Mouse (Mus musculus): ENCODE results near the gene Foxred1. TPM values are rescaled to one million over a fixed set of nuclear protein-coding genes. Genes with fewer than 3 reads are reported as not detected.

Gene Foxred1
- 29.9 and 31.5 TPM in 2 replicates for polyA plus RNA-seq (2014; fragmentation: Nextera tagmentation; extraction: Ambion mirVana)

DNA sequence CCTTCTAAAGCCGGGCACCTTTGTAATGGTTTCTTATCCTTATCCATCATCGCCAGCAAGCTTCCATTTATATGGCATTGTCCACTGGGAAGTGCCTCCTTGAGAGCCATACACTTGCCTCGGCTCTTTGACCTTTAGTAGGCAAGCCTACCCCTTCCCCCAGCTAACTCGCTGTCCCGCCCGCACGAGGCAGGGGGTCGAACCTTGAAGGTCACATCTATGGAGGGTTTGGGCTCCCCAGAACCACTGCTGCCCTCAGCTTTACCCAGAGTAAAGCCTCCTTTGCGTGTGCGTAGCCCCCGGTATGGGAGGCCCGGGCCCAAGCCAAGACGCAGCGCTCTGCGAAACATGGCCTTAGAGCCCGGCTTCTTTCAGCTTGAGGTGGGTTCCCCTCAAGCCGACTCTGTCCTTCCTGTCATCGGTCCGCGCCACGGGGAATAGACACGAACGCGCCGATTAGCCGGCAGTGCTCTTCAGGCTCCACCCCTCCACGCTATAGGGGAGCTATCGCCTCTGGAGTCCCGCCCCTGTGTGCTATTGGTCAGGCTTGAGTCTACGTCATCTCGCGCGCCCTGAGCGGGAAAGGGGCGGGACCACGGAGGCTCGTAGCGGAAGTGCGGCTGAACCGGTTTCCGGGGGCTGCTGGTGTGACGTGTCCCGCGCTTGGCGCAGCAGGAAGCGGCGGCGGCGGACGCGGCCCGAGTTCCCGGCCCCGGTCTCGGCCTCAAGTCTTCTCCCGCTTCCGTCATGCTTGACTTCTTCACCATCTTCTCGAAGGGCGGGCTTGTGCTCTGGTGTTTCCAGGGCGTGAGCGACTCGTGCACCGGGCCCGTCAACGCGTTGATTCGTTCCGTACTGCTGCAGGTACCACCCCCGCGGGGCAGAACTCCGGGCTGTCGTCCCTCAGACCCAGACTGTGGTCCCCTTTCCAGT lies at the start of gene Foxred1:
TSS of gene Foxred1 (minus strand) at position 514 of the 933 bp plus-strand sequence.
- WGBS: 1% methylated on average over 68 of the region's 72 CpGs
- DNase-seq (ENCODE audit: low spot score, missing footprints) (peak; percentile 100), ATAC-seq (ENCODE audit: low FRiP score) (peak; percentile 100)
- Histone ChIP-seq H3K4me2 (peak within 1 kb of the TSS; percentile 95), H3K27ac (ENCODE audit: low read depth, low read length) (peak within 1 kb of the TSS; percentile 59), H3K9ac (ENCODE audit: low read length) (peak within 1 kb of the TSS; percentile 75), H3K9me3 (ENCODE audit: control insufficient read depth, low read length) (no peaks in the 10 kb centered on the region), H3K4me3 (ENCODE audit: low read depth, low read length) (peak within 1 kb of the TSS; percentile 86), H3K27me3 (ENCODE audit: control insufficient read depth, insufficient read depth, low read length) (no peaks in the 10 kb centered on the region), H3K36me3 (ENCODE audit: control insufficient read depth, insufficient read depth, low read length) (peaks cover 30% of the 10 kb centered on the region), H3K4me1 (ENCODE audit: control insufficient read depth, insufficient read depth, low read length) (peaks cover 11% of the 10 kb centered on the region)

- Histone ChIP-seq H3K9me3 (ENCODE audit: control insufficient read depth, low read length) (no peaks in the 10 kb centered on the region), H3K4me2 (no peak overlapping the region), H3K27me3 (ENCODE audit: control insufficient read depth, insufficient read depth, low read length) (no peaks in the 10 kb centered on the region), H3K4me3 (ENCODE audit: low read depth, low read length) (no peak overlapping the region), H3K9ac (ENCODE audit: low read length) (no peak overlapping the region), H3K4me1 (ENCODE audit: control insufficient read depth, insufficient read depth, low read length) (no peaks in the 10 kb centered on the region), H3K36me3 (ENCODE audit: control insufficient read depth, insufficient read depth, low read length) (no peaks in the 10 kb centered on the region; the same call in 1 of the 2 replicates), H3K27ac (ENCODE audit: low read depth, low read length) (no peak overlapping the region)
- WGBS: 97% methylated on average over 7 of the region's 7 CpGs
- DNase-seq (ENCODE audit: low spot score, missing footprints) (peak; percentile 8), ATAC-seq (ENCODE audit: low FRiP score) (no peak)
These were observed 46.5 kb upstream of the Foxred1 start for GRCm38 (mm10) chr9:35257365-35257764.

DNA sequence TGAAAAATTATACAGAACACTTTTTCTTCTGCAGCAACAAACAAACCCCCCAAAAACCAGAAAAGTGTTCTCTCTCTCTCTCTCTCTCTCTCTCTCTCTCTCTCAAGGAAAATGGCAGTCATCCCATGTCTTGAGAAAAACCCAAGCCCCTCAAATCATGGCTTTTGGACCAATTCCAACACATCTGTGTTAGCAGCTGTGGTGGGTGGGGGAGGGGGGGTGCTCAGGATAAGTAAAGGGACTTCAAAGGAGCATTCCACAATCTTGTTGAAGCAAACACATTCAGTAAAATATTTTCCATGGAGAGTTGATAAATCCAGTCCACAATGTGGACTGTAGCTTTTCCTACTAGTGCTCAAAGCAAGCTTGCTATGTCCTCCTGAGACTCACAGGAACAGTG lies 38.6 kb upstream of the Foxred1 start:
- DNase-seq (ENCODE audit: low spot score, missing footprints) (no peak), ATAC-seq (ENCODE audit: low FRiP score) (no peak)
- Histone ChIP-seq H3K4me1 (ENCODE audit: control insufficient read depth, insufficient read depth, low read length) (no peaks in the 10 kb centered on the region), H3K4me2 (no peak overlapping the region), H3K9ac (ENCODE audit: low read length) (no peak overlapping the region), H3K36me3 (ENCODE audit: control insufficient read depth, insufficient read depth, low read length) (no peaks in the 10 kb centered on the region), H3K27ac (ENCODE audit: low read depth, low read length) (no peak overlapping the region), H3K9me3 (ENCODE audit: control insufficient read depth, low read length) (no peaks in the 10 kb centered on the region), H3K27me3 (ENCODE audit: control insufficient read depth, insufficient read depth, low read length) (no peaks in the 10 kb centered on the region), H3K4me3 (ENCODE audit: low read depth, low read length) (no peak overlapping the region)

DNA sequence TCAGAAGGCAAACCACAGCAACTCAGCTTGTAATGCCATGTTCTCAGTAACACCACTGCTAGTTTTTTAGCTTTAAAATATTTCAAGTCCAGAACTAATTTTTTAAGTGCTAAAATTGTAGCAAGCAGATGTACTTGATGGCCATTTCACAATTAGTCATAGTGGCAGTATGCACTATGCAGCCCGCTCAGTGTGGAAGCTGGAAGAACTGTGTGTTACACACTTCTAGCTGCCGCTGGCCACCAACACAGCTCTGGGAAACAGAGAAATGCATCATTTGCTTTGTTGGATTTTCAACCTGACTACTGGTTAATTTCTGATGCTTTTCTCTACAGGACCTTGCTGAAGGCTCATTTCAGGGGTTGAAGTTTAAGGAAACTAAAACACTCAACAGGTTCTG lies 36.5 kb upstream of the Foxred1 start:
- Histone ChIP-seq H3K9me3 (ENCODE audit: control insufficient read depth, low read length) (no peaks in the 10 kb centered on the region), H3K9ac (ENCODE audit: low read length) (no peak overlapping the region), H3K27ac (ENCODE audit: low read depth, low read length) (no peak overlapping the region), H3K4me3 (ENCODE audit: low read depth, low read length) (no peak overlapping the region), H3K4me2 (no peak overlapping the region), H3K4me1 (ENCODE audit: control insufficient read depth, insufficient read depth, low read length) (no peaks in the 10 kb centered on the region), H3K36me3 (ENCODE audit: control insufficient read depth, insufficient read depth, low read length) (no peaks in the 10 kb centered on the region), H3K27me3 (ENCODE audit: control insufficient read depth, insufficient read depth, low read length) (no peaks in the 10 kb centered on the region)
- 95% methylated on average over 2 of the region's 2 CpGs for WGBS
- DNase-seq (ENCODE audit: low spot score, missing footprints) (peak; percentile 72), ATAC-seq (ENCODE audit: low FRiP score) (no peak)

GRCm38 (mm10) chr9:35239734-35240133 lies 28.9 kb upstream of the Foxred1 start:
- Histone ChIP-seq H3K4me1 (ENCODE audit: control insufficient read depth, insufficient read depth, low read length) (no peaks in the 10 kb centered on the region), H3K27me3 (ENCODE audit: control insufficient read depth, insufficient read depth, low read length) (no peaks in the 10 kb centered on the region), H3K4me3 (ENCODE audit: low read depth, low read length) (no peak overlapping the region), H3K36me3 (ENCODE audit: control insufficient read depth, insufficient read depth, low read length) (no peaks in the 10 kb centered on the region), H3K4me2 (no peak overlapping the region), H3K9ac (ENCODE audit: low read length) (no peak overlapping the region), H3K9me3 (ENCODE audit: control insufficient read depth, low read length) (no peaks in the 10 kb centered on the region), H3K27ac (ENCODE audit: low read depth, low read length) (no peak overlapping the region)
- no peak for ATAC-seq (ENCODE audit: low FRiP score)
- peak; percentile 47 for DNase-seq (ENCODE audit: low spot score, missing footprints)
- 77% methylated on average over 1 of the region's 1 CpGs for WGBS

DNA sequence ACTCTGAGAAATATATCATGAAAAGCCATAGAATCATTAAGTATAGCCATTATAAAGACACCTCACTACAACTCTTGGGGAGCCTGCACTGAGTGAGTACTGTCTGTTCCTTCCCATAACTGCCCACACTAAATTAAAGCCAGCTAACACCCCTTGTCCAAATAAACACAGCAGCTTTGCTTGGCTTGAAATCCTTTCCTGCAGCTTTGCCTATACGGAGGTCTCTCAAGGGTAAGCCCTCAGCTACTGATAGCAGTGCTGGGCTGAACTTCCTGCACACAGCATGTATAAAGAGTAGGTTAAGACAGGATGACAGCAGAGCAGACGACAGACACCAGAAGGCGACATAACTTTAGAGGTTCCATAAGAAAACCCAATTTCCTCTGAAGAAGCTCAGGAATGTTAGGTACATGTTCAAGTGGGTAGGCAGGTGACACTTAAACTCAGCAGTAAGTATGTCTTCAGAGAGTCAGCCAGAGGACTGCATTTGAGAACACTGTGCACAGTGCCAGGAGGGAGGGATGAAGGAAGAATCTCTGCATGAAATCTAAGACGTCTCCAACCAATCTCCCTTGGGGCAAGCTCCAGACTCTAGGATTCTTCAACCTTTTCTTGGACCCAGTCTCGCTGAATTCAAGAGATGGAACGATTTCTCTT lies 28.2 kb upstream of the Foxred1 start:
- ATAC-seq (ENCODE audit: low FRiP score) (no peak), DNase-seq (ENCODE audit: low spot score, missing footprints) (peak; percentile 10)
- H3K27me3 ChIP-seq (ENCODE audit: control insufficient read depth, insufficient read depth, low read length): no peaks in the 10 kb centered on the region
- no peaks in the 10 kb centered on the region for H3K9me3 ChIP-seq (ENCODE audit: control insufficient read depth, low read length)
- no peak overlapping the region for H3K9ac ChIP-seq (ENCODE audit: low read length)
- 84% methylated on average over 6 of the region's 6 CpGs for WGBS
- H3K36me3 ChIP-seq (ENCODE audit: control insufficient read depth, insufficient read depth, low read length): no peaks in the 10 kb centered on the region
- no peak overlapping the region for H3K27ac ChIP-seq (ENCODE audit: low read depth, low read length)
- H3K4me2 ChIP-seq: no peak overlapping the region
- H3K4me1 ChIP-seq (ENCODE audit: control insufficient read depth, insufficient read depth, low read length): no peaks in the 10 kb centered on the region
- H3K4me3 ChIP-seq (ENCODE audit: low read depth, low read length): no peak overlapping the region

DNA sequence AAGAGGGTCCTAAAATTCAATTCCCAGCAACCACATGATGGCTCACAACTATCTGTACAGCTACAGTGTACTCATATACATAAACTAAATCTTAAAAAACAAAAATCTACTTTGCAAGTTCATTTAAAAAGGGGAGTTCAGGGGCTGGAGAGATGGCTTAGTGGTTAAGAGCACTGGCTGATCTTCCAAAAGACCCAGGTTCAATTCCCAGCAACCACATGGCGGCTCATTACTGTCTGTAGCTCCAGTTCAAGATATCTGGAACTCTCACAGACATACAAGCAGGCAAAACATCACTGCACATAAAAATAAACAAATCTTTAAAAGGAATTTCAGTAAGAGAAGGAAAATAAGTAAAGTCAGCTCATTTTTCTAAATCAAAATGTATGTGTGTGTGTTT lies 27.5 kb upstream of the Foxred1 start:
- no peaks in the 10 kb centered on the region for H3K4me1 ChIP-seq (ENCODE audit: control insufficient read depth, insufficient read depth, low read length)
- no peak for ATAC-seq (ENCODE audit: low FRiP score)
- no peak overlapping the region for H3K9ac ChIP-seq (ENCODE audit: low read length)
- WGBS: 91% methylated on average over 1 of the region's 1 CpGs
- H3K9me3 ChIP-seq (ENCODE audit: control insufficient read depth, low read length): no peaks in the 10 kb centered on the region
- H3K36me3 ChIP-seq (ENCODE audit: control insufficient read depth, insufficient read depth, low read length): no peaks in the 10 kb centered on the region
- H3K27ac ChIP-seq (ENCODE audit: low read depth, low read length): no peak overlapping the region
- DNase-seq (ENCODE audit: low spot score, missing footprints): peak; percentile 80
- no peak overlapping the region for H3K4me2 ChIP-seq
- H3K27me3 ChIP-seq (ENCODE audit: control insufficient read depth, insufficient read depth, low read length): no peaks in the 10 kb centered on the region
- H3K4me3 ChIP-seq (ENCODE audit: low read depth, low read length): no peak overlapping the region

DNA sequence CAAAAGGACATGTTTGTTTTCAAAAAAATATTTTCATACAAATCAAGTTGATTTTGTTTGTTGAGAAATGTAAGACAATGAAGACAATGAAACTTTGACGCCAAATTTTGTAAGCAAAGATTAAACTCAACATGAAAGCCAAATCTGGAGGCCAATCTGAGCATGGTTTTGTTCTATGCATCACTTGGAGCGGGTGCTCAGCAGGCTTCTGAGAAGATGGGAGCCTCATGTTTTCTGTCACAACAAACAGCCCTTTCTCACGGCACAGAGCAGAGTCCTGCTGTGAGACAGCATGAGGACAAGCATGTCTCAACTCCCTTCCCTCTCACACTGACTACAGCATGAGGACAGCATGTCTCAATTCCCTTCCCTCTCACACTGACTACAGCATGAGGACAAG lies 25.1 kb upstream of the Foxred1 start:
- Histone ChIP-seq H3K27me3 (ENCODE audit: control insufficient read depth, insufficient read depth, low read length) (no peaks in the 10 kb centered on the region), H3K9me3 (ENCODE audit: control insufficient read depth, low read length) (no peaks in the 10 kb centered on the region), H3K4me1 (ENCODE audit: control insufficient read depth, insufficient read depth, low read length) (no peaks in the 10 kb centered on the region), H3K4me2 (no peak overlapping the region), H3K4me3 (ENCODE audit: low read depth, low read length) (no peak overlapping the region), H3K36me3 (ENCODE audit: control insufficient read depth, insufficient read depth, low read length) (no peaks in the 10 kb centered on the region), H3K27ac (ENCODE audit: low read depth, low read length) (no peak overlapping the region), H3K9ac (ENCODE audit: low read length) (no peak overlapping the region)
- DNase-seq (ENCODE audit: low spot score, missing footprints): no peak
- no peak for ATAC-seq (ENCODE audit: low FRiP score)
- 57% methylated on average over 3 of the region's 3 CpGs for WGBS

GRCm38 (mm10) chr9:35228671-35229070 lies 17.8 kb upstream of the Foxred1 start:
- Histone ChIP-seq H3K4me3 (ENCODE audit: low read depth, low read length) (no peak overlapping the region), H3K4me1 (ENCODE audit: control insufficient read depth, insufficient read depth, low read length) (no peaks in the 10 kb centered on the region), H3K9ac (ENCODE audit: low read length) (no peak overlapping the region), H3K27me3 (ENCODE audit: control insufficient read depth, insufficient read depth, low read length) (no peaks in the 10 kb centered on the region), H3K27ac (ENCODE audit: low read depth, low read length) (no peak overlapping the region), H3K4me2 (no peak overlapping the region), H3K9me3 (ENCODE audit: control insufficient read depth, low read length) (no peaks in the 10 kb centered on the region), H3K36me3 (ENCODE audit: control insufficient read depth, insufficient read depth, low read length) (no peaks in the 10 kb centered on the region)
- 92% methylated on average over 3 of the region's 3 CpGs for WGBS
- DNase-seq (ENCODE audit: low spot score, missing footprints) (no peak), ATAC-seq (ENCODE audit: low FRiP score) (no peak)
